Mouse (Mus musculus) lung, embryonic 15.5 days (tissue): Measurements from ENCODE around the gene Ptgis. TPM values are rescaled to one million over a fixed set of nuclear protein-coding genes. Genes with fewer than 3 reads are reported as not detected.
A peak's percentile ranks its signal among the peaks of the same experiment; 100 is the strongest.

Experiments used
- ATAC-seq: fragments of 200-750 bp; cut with Nextera tagmentation; 2 replicates; pipeline ENCODE4 v1.8.0; 2017; ENCODE audit warnings: moderate number of reproducible peaks, borderline replicate concordance; ENCODE audit not compliant: low FRiP score, low TSS enrichment; ENCODE audit errors: extremely low read depth
- H3K27ac ChIP-seq: fragments of 300-500 bp; sonication (generic); 2 replicates; pipeline ENCODE4 v1.5.1; 2015; ENCODE audit warnings: moderate library complexity, mild to moderate bottlenecking, inconsistent platforms
- H3K27me3 ChIP-seq: fragments of 300-500 bp; sonication (generic); 2 replicates; pipeline ENCODE4 v1.6.1; 2015; ENCODE audit warnings: inconsistent platforms
- H3K36me3 ChIP-seq: fragments of 300-500 bp; sonication (generic); 2 replicates; pipeline ENCODE4 v1.6.1; 2015; ENCODE audit warnings: inconsistent platforms
- H3K4me1 ChIP-seq: fragments of 300-500 bp; sonication (generic); 2 replicates; pipeline ENCODE4 v1.6.1; 2015; ENCODE audit warnings: inconsistent platforms
- H3K4me2 ChIP-seq: fragments of 300-500 bp; sonication (generic); 2 replicates; pipeline ENCODE4 v1.6.1; 2015; ENCODE audit warnings: inconsistent platforms, mild to moderate bottlenecking, moderate library complexity
- H3K4me3 ChIP-seq: fragments of 300-500 bp; sonication (generic); 2 replicates; pipeline ENCODE4 v1.5.1; 2015; ENCODE audit warnings: mild to moderate bottlenecking, inconsistent platforms
- H3K9ac ChIP-seq: fragments of 300-500 bp; sonication (generic); 2 replicates; pipeline ENCODE4 v1.6.1; 2015; ENCODE audit warnings: inconsistent platforms
- H3K9me3 ChIP-seq: fragments of 300-500 bp; sonication (generic); 2 replicates; pipeline ENCODE4 v1.6.1; 2016; ENCODE audit warnings: inconsistent platforms
- WGBS: fragments of 180-500 bp; shearing (Covaris S2); methylation state at CpG from one replicate; pipeline ENCODE4 v1.1.7; 2015; 5-methylcytosine and 5-hydroxymethylcytosine counted together
- polyA plus RNA-seq: library from polyadenylated mRNA; unstranded; fragments of >200 nt; fragmentation: Nextera tagmentation; extraction: Ambion mirVana; gene quantifications from 2 replicates; pipeline ENCODE4 v1.2.1, GENCODE M21; 2015

Ptgis gene
- polyA plus RNA-seq, 1 experiment from 2014 or later: 14.5 TPM

GRCm38 (mm10) chr2:167261106-167261505 is 20.7 kb upstream of the Ptgis start:
- Histone ChIP-seq H3K4me2 (no peak overlapping the region), H3K4me1 (peaks cover 7% of the 10 kb centered on the region; the same call in 1 of the 2 replicates), H3K27ac (peak overlapping the region; percentile 39; the same call in 1 of the 2 replicates), H3K9ac (no peak overlapping the region), H3K4me3 (no peak overlapping the region), H3K27me3 (no peaks in the 10 kb centered on the region), H3K36me3 (no peaks in the 10 kb centered on the region), H3K9me3 (no peaks in the 10 kb centered on the region)
- peak; percentile 44; the same call in 1 of the 2 replicates for ATAC-seq
- 59% methylated on average over 4 of the region's 4 CpGs for WGBS

GRCm38 (mm10) chr2:167257790-167258189 is 17.4 kb upstream of the Ptgis start:
- ATAC-seq: no peak
- H3K4me3 ChIP-seq: no peak overlapping the region
- H3K4me1 ChIP-seq: peaks cover 10% of the 10 kb centered on the region; the same call in 1 of the 2 replicates
- H3K9ac ChIP-seq: no peak overlapping the region
- 23% methylated on average over 3 of the region's 3 CpGs for WGBS
- no peaks in the 10 kb centered on the region for H3K9me3 ChIP-seq
- H3K4me2 ChIP-seq: no peak overlapping the region
- H3K27me3 ChIP-seq: no peaks in the 10 kb centered on the region
- H3K36me3 ChIP-seq: no peaks in the 10 kb centered on the region
- peak overlapping the region; percentile 20 for H3K27ac ChIP-seq

GRCm38 (mm10) chr2:167254808-167255207 is 14.4 kb upstream of the Ptgis start:
- 48% methylated on average over 6 of the region's 6 CpGs for WGBS
- H3K4me3 ChIP-seq: no peak overlapping the region
- H3K27ac ChIP-seq: peak overlapping the region; percentile 11; the same call in 1 of the 2 replicates
- no peaks in the 10 kb centered on the region for H3K27me3 ChIP-seq
- H3K9ac ChIP-seq: no peak overlapping the region
- peaks cover 29% of the 10 kb centered on the region for H3K4me1 ChIP-seq
- no peaks in the 10 kb centered on the region for H3K36me3 ChIP-seq
- no peak overlapping the region for H3K4me2 ChIP-seq
- H3K9me3 ChIP-seq: no peaks in the 10 kb centered on the region
- ATAC-seq: no peak

GRCm38 (mm10) chr2:167254185-167254584 is 13.8 kb upstream of the Ptgis start:
- Histone ChIP-seq H3K36me3 (no peaks in the 10 kb centered on the region), H3K9ac (no peak overlapping the region), H3K9me3 (no peaks in the 10 kb centered on the region), H3K4me2 (no peak overlapping the region), H3K27me3 (no peaks in the 10 kb centered on the region), H3K27ac (peak overlapping the region; percentile 32), H3K4me1 (peaks cover 33% of the 10 kb centered on the region), H3K4me3 (no peak overlapping the region)
- 39% methylated on average over 7 of the region's 7 CpGs for WGBS
- ATAC-seq: peak; percentile 13; the same call in 1 of the 2 replicates

- Histone ChIP-seq H3K4me1 (peaks cover 35% of the 10 kb centered on the region), H3K27me3 (no peaks in the 10 kb centered on the region), H3K9ac (no peak overlapping the region), H3K4me3 (no peak overlapping the region), H3K27ac (no peak overlapping the region), H3K9me3 (no peaks in the 10 kb centered on the region), H3K36me3 (no peaks in the 10 kb centered on the region), H3K4me2 (no peak overlapping the region)
- WGBS: 78% methylated on average over 5 of the region's 5 CpGs
- no peak for ATAC-seq
These were observed 13.1 kb upstream of the Ptgis start for GRCm38 (mm10) chr2:167253476-167253875.

- Histone ChIP-seq H3K4me3 (no peak overlapping the region), H3K4me1 (peaks cover 35% of the 10 kb centered on the region), H3K27me3 (no peaks in the 10 kb centered on the region), H3K4me2 (no peak overlapping the region), H3K36me3 (no peaks in the 10 kb centered on the region), H3K27ac (peak overlapping the region; percentile 61), H3K9ac (no peak overlapping the region), H3K9me3 (no peaks in the 10 kb centered on the region)
- WGBS: 26% methylated on average over 3 of the region's 3 CpGs
- ATAC-seq: no peak
These were observed 11.8 kb upstream of the Ptgis start for GRCm38 (mm10) chr2:167252057-167252687.

- peak overlapping the region; percentile 40 for H3K4me2 ChIP-seq
- no peaks in the 10 kb centered on the region for H3K27me3 ChIP-seq
- no peak overlapping the region for H3K9ac ChIP-seq
- H3K9me3 ChIP-seq: no peaks in the 10 kb centered on the region
- peak; percentile 55; the same call in 1 of the 2 replicates for ATAC-seq
- H3K4me3 ChIP-seq: no peak overlapping the region
- H3K4me1 ChIP-seq: peaks cover 35% of the 10 kb centered on the region
- 15% methylated on average over 7 of the region's 7 CpGs for WGBS
- H3K36me3 ChIP-seq: no peaks in the 10 kb centered on the region
- H3K27ac ChIP-seq: peak overlapping the region; percentile 75
These were observed 10.4 kb upstream of the Ptgis start for GRCm38 (mm10) chr2:167250736-167251337.

GRCm38 (mm10) chr2:167250003-167250735 is 9.8 kb upstream of the Ptgis start:
- 30% methylated on average over 11 of the region's 11 CpGs for WGBS
- Histone ChIP-seq H3K27me3 (no peaks in the 10 kb centered on the region), H3K4me1 (peaks cover 35% of the 10 kb centered on the region), H3K36me3 (no peaks in the 10 kb centered on the region), H3K9ac (no peak overlapping the region), H3K9me3 (no peaks in the 10 kb centered on the region), H3K4me2 (peak overlapping the region; percentile 40), H3K4me3 (no peak overlapping the region), H3K27ac (peak overlapping the region; percentile 79)
- ATAC-seq: 0 out of 2 replicates have a peak, but pooled peaks have one; percentile 1

- H3K4me3 ChIP-seq: no peak overlapping the region
- H3K4me2 ChIP-seq: peak overlapping the region; percentile 40; the same call in 1 of the 2 replicates
- WGBS: 39% methylated on average over 3 of the region's 3 CpGs
- H3K27ac ChIP-seq: peak overlapping the region; percentile 79
- H3K36me3 ChIP-seq: no peaks in the 10 kb centered on the region
- H3K4me1 ChIP-seq: peaks cover 35% of the 10 kb centered on the region
- H3K9me3 ChIP-seq: no peaks in the 10 kb centered on the region
- ATAC-seq: peak; percentile 64; the same call in 1 of the 2 replicates
- no peaks in the 10 kb centered on the region for H3K27me3 ChIP-seq
- H3K9ac ChIP-seq: no peak overlapping the region
These were observed 9.2 kb upstream of the Ptgis start for GRCm38 (mm10) chr2:167249591-167249990.

- Histone ChIP-seq H3K4me1 (peaks cover 32% of the 10 kb centered on the region), H3K27me3 (no peaks in the 10 kb centered on the region), H3K4me2 (no peak overlapping the region), H3K36me3 (no peaks in the 10 kb centered on the region), H3K9me3 (no peaks in the 10 kb centered on the region), H3K9ac (no peak overlapping the region), H3K27ac (no peak overlapping the region), H3K4me3 (no peak overlapping the region)
- no peak for ATAC-seq
- WGBS: 41% methylated on average over 2 of the region's 2 CpGs
These were observed 7.4 kb upstream of the Ptgis start for GRCm38 (mm10) chr2:167247823-167248222.

- Histone ChIP-seq H3K9ac (no peak overlapping the region), H3K4me2 (no peak overlapping the region), H3K4me1 (peaks cover 22% of the 10 kb centered on the region), H3K9me3 (no peaks in the 10 kb centered on the region), H3K4me3 (no peak overlapping the region), H3K27me3 (no peaks in the 10 kb centered on the region), H3K27ac (no peak overlapping the region), H3K36me3 (no peaks in the 10 kb centered on the region)
- 62% methylated on average over 7 of the region's 7 CpGs for WGBS
- no peak for ATAC-seq
These were observed 6.3 kb upstream of the Ptgis start for GRCm38 (mm10) chr2:167246704-167247103.

GRCm38 (mm10) chr2:167244892-167245291 is 4.5 kb upstream of the Ptgis start:
- no peaks in the 10 kb centered on the region for H3K27me3 ChIP-seq
- H3K36me3 ChIP-seq: no peaks in the 10 kb centered on the region
- H3K9me3 ChIP-seq: no peaks in the 10 kb centered on the region
- WGBS: 74% methylated on average over 4 of the region's 4 CpGs
- H3K27ac ChIP-seq: no peak overlapping the region
- no peak overlapping the region for H3K9ac ChIP-seq
- peaks cover 19% of the 10 kb centered on the region for H3K4me1 ChIP-seq
- H3K4me3 ChIP-seq: no peak overlapping the region
- H3K4me2 ChIP-seq: no peak overlapping the region
- ATAC-seq: no peak
